Mouse (Mus musculus) mouse embryonic stem cell (cell line): ENCODE results near the gene Gm6525.

Experiments
- in situ Hi-C, 2 experiments: fragments of 300-500 bp; cut with MboI; formaldehyde crosslinking; loops; 1 replicate in 1 of 2; 3 replicates in 1 of 2; pipeline ENCODE4 v1.14.3; 2019 to 2020; ENCODE audit warnings: low sequenced_read_pairs in 2 of 2, low pct_unique_long_range_greater_than_20kb in 1 of 2, mixed read lengths in 1 of 2; ENCODE audit not compliant: unreplicated experiment in 1 of 2

Gm6525 gene

GRCm38 (mm10) chr3:84166073-84166472 lies 7.8 kb upstream of the Gm6525 start:
- in situ Hi-C loops: no loop called here

GRCm38 (mm10) chr3:84168943-84169342 lies 5.0 kb upstream of the Gm6525 start:
- in situ Hi-C loops: no loop called here

- in situ Hi-C loops: no loop called here
Measured at GRCm38 (mm10) chr3:84169393-84170005, 4.4 kb upstream of the Gm6525 start.

- in situ Hi-C loops: no loop called here
Measured at GRCm38 (mm10) chr3:84172406-84172805, 1.5 kb upstream of the Gm6525 start.

GRCm38 (mm10) chr3:84175337-84176315 lies 1.7 kb downstream of the Gm6525 start:
- in situ Hi-C loops: loop anchor here (5.0 to 25.0 kb wide), 3 partner anchors 127 to 362 kb away; no protein-coding TSS in a partner anchor

GRCm38 (mm10) chr3:84177834-84178233 lies 3.9 kb downstream of the Gm6525 start:
- in situ Hi-C loops: loop anchor here (5.0 to 25.0 kb wide), 3 partner anchors 124 to 359 kb away; no protein-coding TSS in a partner anchor

- in situ Hi-C loops: loop anchor here in 1 of 2 experiments (25.0 kb wide), 1 partner anchor 357 kb away; no protein-coding TSS in a partner anchor
Measured at GRCm38 (mm10) chr3:84180304-84180703, 6.4 kb downstream of the Gm6525 start.

- in situ Hi-C loops: loop anchor here in 1 of 2 experiments (25.0 kb wide), 1 partner anchor 356 kb away; no protein-coding TSS in a partner anchor
Measured at GRCm38 (mm10) chr3:84181102-84181501, 7.2 kb downstream of the Gm6525 start.

- in situ Hi-C loops: loop anchor here in 1 of 2 experiments (25.0 kb wide), 1 partner anchor 356 kb away; no protein-coding TSS in a partner anchor
Measured at GRCm38 (mm10) chr3:84181717-84182116, 7.8 kb downstream of the Gm6525 start.

- in situ Hi-C loops: loop anchor here in 1 of 2 experiments (25.0 kb wide), 1 partner anchor 348 kb away; no protein-coding TSS in a partner anchor
Measured at GRCm38 (mm10) chr3:84189629-84190173, 15.8 kb downstream of the Gm6525 start.

GRCm38 (mm10) chr3:84190513-84191061 lies 16.7 kb downstream of the Gm6525 start:
- in situ Hi-C loops: loop anchor here in 1 of 2 experiments (25.0 kb wide), 1 partner anchor 347 kb away; no protein-coding TSS in a partner anchor

GRCm38 (mm10) chr3:84191141-84191881 lies 17.4 kb downstream of the Gm6525 start:
- in situ Hi-C loops: loop anchor here in 1 of 2 experiments (25.0 kb wide), 1 partner anchor 346 kb away; no protein-coding TSS in a partner anchor

- in situ Hi-C loops: loop anchor here in 1 of 2 experiments (25.0 kb wide), 1 partner anchor 343 kb away; no protein-coding TSS in a partner anchor
Measured at GRCm38 (mm10) chr3:84193881-84194280, 20.0 kb downstream of the Gm6525 start.

GRCm38 (mm10) chr3:84198229-84198628 lies 24.3 kb downstream of the Gm6525 start:
- in situ Hi-C loops: loop anchor here in 1 of 2 experiments (25.0 kb wide), 1 partner anchor 339 kb away; no protein-coding TSS in a partner anchor

- in situ Hi-C loops: loop anchor here in 1 of 2 experiments (25.0 kb wide), 1 partner anchor 338 kb away; no protein-coding TSS in a partner anchor
Measured at GRCm38 (mm10) chr3:84199516-84199915, 25.6 kb downstream of the Gm6525 start.

GRCm38 (mm10) chr3:84200559-84201420 lies 26.9 kb downstream of the Gm6525 start:
- in situ Hi-C loops: no loop called here

- in situ Hi-C loops: no loop called here
Measured at GRCm38 (mm10) chr3:84204640-84205039, 30.7 kb downstream of the Gm6525 start.
